Mouse (Mus musculus): ENCODE measurements around the gene Rbp7. TPM values are rescaled to one million over a fixed set of nuclear protein-coding genes. Genes with fewer than 3 reads are reported as not detected.
A peak's percentile ranks its signal among the peaks of the same experiment; 100 is the strongest.

Rbp7 gene
- 1.4 and 1.7 TPM in 2 replicates for polyA plus RNA-seq (2014; fragmentation: Nextera tagmentation; extraction: Ambion mirVana)

DNA sequence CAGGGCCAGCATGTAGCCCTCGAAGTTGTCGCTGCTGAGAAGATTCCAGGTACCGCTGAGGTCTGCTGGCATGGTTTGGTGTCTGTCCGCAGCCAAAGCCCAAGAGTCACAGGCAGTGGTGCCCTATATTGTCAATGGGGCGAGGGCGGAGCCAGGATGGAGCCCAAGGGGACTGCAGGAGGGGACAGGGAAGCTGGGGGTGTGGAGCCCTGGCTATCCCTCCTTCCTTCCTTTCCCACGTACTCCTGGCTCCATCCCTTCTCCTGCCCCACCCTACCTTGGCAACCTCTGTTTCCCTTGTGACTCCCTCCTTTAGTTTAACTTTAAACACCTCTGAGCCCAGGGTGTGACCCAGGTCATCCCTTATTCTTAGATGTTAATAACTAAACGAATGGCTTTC, at the start of gene Rbp7:
Gene Rbp7, minus strand, starts transcription at position 100 of the 400 bp plus-strand sequence.
- Histone ChIP-seq H3K4me3 (ENCODE audit: low read depth, low read length) (no peak within 1 kb of the TSS), H3K9ac (no peak within 1 kb of the TSS), H3K9me3 (ENCODE audit: low read depth, low read length) (no peaks in the 10 kb centered on the region), H3K27ac (ENCODE audit: low read depth) (no peak within 1 kb of the TSS), H3K36me3 (ENCODE audit: insufficient read depth) (no peaks in the 10 kb centered on the region), H3K4me1 (ENCODE audit: insufficient read depth) (no peaks in the 10 kb centered on the region), H3K27me3 (ENCODE audit: insufficient read depth, low read length) (no peaks in the 10 kb centered on the region), H3K4me2 (no peak within 1 kb of the TSS)
- TF ChIP-seq CTCF (IDR thresholded peaks at IDR 0.05; ENCODE audit: low read depth) = no peak
- WGBS = 50% methylated on average over 8 of the region's 8 CpGs
- no peak for DNase-seq
- ATAC-seq (ENCODE audit: insufficient read depth) = no peak

DNA sequence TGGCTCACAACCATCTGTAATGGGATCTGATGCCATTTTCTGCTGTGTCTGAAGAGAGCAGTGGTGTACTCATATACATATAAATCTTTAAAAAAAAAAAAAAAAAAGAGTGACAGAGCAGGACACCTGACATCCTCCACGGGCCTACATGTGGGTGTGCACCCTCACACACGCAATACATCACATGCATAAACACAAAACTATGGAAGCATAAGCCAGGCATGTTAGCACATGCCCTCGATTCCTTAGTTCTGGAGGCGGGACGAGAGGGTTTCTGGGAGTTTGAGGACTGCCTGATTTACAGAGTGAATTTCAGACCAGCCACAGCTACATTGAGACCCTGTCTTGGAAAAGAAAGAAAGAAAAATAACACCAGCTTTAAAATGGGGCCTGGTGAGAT, 49.6 kb upstream of the Rbp7 start:
- Histone ChIP-seq H3K9me3 (ENCODE audit: low read depth, low read length) (no peaks in the 10 kb centered on the region), H3K27me3 (ENCODE audit: insufficient read depth, low read length) (no peaks in the 10 kb centered on the region), H3K27ac (ENCODE audit: low read depth) (0 out of 2 replicates have a peak overlapping the region, but pooled peaks have one; percentile 18), H3K4me1 (ENCODE audit: insufficient read depth) (no peaks in the 10 kb centered on the region), H3K9ac (no peak overlapping the region), H3K4me2 (no peak overlapping the region), H3K4me3 (ENCODE audit: low read depth, low read length) (no peak overlapping the region), H3K36me3 (ENCODE audit: insufficient read depth) (peaks cover 27% of the 10 kb centered on the region)
- WGBS = 75% methylated on average over 5 of the region's 5 CpGs
- no peak for ATAC-seq (ENCODE audit: insufficient read depth)
- no peak for TF ChIP-seq CTCF (IDR thresholded peaks at IDR 0.05; ENCODE audit: low read depth)
- no peak for DNase-seq

DNA sequence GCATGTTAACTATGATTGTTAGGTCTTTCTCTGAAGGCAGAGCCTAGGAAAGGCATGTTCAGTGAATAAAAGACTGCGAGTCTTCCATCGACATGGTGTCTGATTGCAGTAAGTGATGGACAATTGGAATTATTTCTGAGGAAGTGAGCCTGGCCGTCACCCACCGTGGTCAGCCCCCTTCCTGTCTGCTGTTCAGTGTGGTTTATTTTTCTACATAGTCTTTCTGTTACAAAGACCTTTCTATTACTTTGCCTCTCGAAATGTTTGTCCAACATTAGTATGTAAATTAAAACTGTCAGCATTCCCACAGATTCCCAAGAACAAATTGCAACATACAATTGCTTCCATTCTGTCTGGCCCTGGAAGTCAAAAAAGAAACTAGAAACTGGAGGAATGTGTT, 45.0 kb upstream of the Rbp7 start:
- DNase-seq (no peak), ATAC-seq (ENCODE audit: insufficient read depth) (no peak)
- Histone ChIP-seq H3K27me3 (ENCODE audit: insufficient read depth, low read length) (no peaks in the 10 kb centered on the region), H3K9ac (no peak overlapping the region), H3K4me1 (ENCODE audit: insufficient read depth) (no peaks in the 10 kb centered on the region), H3K27ac (ENCODE audit: low read depth) (no peak overlapping the region), H3K4me3 (ENCODE audit: low read depth, low read length) (no peak overlapping the region), H3K4me2 (no peak overlapping the region), H3K9me3 (ENCODE audit: low read depth, low read length) (no peaks in the 10 kb centered on the region), H3K36me3 (ENCODE audit: insufficient read depth) (peaks cover 58% of the 10 kb centered on the region)
- TF ChIP-seq CTCF (IDR thresholded peaks at IDR 0.05; ENCODE audit: low read depth) = no peak
- 83% methylated on average over 5 of the region's 5 CpGs for WGBS

DNA sequence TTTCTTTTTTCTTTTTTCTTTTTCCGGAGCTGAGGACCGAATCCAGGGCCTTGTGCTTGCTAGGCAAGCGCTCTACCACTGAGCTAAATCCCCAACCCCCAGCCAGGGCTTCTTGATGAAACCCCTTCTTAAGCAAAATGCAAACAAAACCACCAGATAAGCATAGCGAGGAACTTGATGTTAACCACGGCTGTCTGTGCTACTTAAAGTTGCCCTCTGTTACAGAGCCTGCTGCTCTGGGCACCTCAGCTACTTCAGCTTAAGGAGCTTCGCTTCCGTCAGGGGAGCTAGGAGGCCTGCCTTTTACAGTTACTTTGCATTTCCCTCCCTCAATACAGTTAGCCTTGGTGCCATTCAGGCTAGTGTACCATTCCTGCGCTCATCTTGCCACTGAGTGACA, 44.1 kb upstream of the Rbp7 start:
- Histone ChIP-seq H3K36me3 (ENCODE audit: insufficient read depth) (peaks cover 67% of the 10 kb centered on the region), H3K4me2 (no peak overlapping the region), H3K9me3 (ENCODE audit: low read depth, low read length) (no peaks in the 10 kb centered on the region), H3K27me3 (ENCODE audit: insufficient read depth, low read length) (no peaks in the 10 kb centered on the region), H3K4me3 (ENCODE audit: low read depth, low read length) (no peak overlapping the region), H3K9ac (no peak overlapping the region), H3K4me1 (ENCODE audit: insufficient read depth) (no peaks in the 10 kb centered on the region), H3K27ac (ENCODE audit: low read depth) (no peak overlapping the region)
- no peak for TF ChIP-seq CTCF (IDR thresholded peaks at IDR 0.05; ENCODE audit: low read depth)
- DNase-seq (peak; percentile 62), ATAC-seq (ENCODE audit: insufficient read depth) (peak; percentile 56; the same call in 1 of the 2 replicates)
- 64% methylated on average over 8 of the region's 8 CpGs for WGBS

DNA sequence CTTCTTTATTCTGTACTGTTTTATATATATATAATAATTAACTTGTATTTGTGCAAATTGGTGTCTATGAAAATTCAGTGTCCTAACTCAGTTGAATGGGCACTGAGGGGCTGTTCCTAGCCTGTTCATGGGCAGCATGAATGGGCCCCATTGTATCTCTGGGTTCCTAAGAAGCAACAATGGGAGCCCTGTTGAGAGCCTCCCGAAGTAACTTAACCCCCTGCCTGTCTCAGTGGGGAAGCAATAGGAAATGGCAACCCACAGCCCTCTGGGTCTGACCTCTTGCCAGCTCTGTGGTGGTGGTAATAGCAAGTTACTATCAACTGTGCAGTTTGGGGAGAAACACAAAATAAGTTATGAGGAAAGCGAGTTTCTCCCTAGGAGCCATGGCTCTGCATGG, 41.8 kb upstream of the Rbp7 start:
- Histone ChIP-seq H3K4me1 (ENCODE audit: insufficient read depth) (no peaks in the 10 kb centered on the region), H3K9ac (no peak overlapping the region), H3K27ac (ENCODE audit: low read depth) (no peak overlapping the region), H3K4me3 (ENCODE audit: low read depth, low read length) (no peak overlapping the region), H3K9me3 (ENCODE audit: low read depth, low read length) (no peaks in the 10 kb centered on the region), H3K4me2 (no peak overlapping the region), H3K27me3 (ENCODE audit: insufficient read depth, low read length) (no peaks in the 10 kb centered on the region), H3K36me3 (ENCODE audit: insufficient read depth) (peaks cover 68% of the 10 kb centered on the region)
- DNase-seq (no peak), ATAC-seq (ENCODE audit: insufficient read depth) (no peak)
- no peak for TF ChIP-seq CTCF (IDR thresholded peaks at IDR 0.05; ENCODE audit: low read depth)
- WGBS = 79% methylated on average over 2 of the region's 2 CpGs

DNA sequence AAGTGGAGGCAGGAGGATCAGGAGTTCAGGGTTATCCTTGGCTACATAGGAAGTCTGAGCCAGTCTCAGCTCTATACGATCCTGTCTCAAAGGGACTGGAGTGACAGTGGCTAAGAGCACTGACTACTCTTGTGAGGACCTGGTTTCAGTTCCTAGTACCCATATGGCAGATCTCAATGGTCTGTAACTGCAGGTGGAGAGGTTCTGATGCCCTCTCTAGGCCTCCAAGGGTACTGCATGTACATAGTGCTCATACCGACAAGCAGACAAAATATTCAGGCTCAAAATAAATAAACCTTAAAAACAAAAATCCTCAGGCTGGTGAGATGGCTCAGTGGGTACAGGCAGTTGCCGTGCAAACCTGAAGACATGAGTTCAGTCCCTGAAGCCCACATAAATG, 36.4 kb upstream of the Rbp7 start:
- no peak for ATAC-seq (ENCODE audit: insufficient read depth)
- H3K4me3 ChIP-seq (ENCODE audit: low read depth, low read length) = no peak overlapping the region
- DNase-seq = no peak
- peaks cover 76% of the 10 kb centered on the region for H3K36me3 ChIP-seq (ENCODE audit: insufficient read depth)
- TF ChIP-seq CTCF (IDR thresholded peaks at IDR 0.05; ENCODE audit: low read depth) = peak; percentile 30; the same call in 1 of the 2 replicates
- WGBS = 95% methylated on average over 3 of the region's 3 CpGs
- no peaks in the 10 kb centered on the region for H3K9me3 ChIP-seq (ENCODE audit: low read depth, low read length)
- no peaks in the 10 kb centered on the region for H3K27me3 ChIP-seq (ENCODE audit: insufficient read depth, low read length)
- no peaks in the 10 kb centered on the region for H3K4me1 ChIP-seq (ENCODE audit: insufficient read depth)
- no peak overlapping the region for H3K4me2 ChIP-seq
- H3K9ac ChIP-seq = no peak overlapping the region
- H3K27ac ChIP-seq (ENCODE audit: low read depth) = no peak overlapping the region

DNA sequence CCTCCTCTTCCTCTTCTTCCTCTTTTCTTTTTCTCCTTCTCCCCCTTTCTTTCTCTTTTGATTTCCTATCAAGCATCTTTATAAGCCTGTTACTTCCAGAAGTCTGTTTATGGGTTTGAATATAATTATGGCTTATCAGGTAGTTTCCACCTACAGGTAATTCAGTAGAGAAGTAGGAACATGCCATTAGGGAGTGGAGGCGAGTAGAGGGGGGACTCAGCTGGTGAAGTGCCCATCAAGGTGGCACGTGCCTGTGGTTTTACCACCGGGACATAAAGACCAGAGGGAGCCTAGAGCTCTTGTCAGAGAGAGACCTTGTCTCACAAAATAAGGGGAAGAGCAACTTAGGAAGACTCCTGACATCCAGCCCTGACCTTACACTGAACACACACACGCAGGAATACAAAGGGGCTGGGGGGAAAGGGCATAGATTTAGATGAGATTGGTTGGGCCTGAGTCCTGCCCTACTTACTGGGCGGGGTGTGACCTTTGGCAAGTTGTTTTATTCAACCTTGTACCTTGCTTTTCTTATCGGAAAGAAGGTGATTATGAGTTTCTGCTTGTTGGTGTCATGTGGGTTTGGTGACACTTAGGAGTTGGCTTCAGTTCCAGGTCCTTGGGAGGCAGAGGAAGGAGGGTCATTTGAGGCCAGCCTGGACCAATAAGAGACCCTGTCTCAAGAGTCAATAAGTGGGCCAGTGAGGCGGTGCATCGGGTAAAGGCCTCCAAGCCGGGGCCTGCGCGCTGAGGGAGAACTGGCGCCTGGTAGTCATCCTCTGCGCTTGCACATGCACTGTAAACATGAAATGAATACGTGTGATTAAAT, 34.9 kb upstream of the Rbp7 start:
- no peak for ATAC-seq (ENCODE audit: insufficient read depth)
- H3K27me3 ChIP-seq (ENCODE audit: insufficient read depth, low read length) = no peaks in the 10 kb centered on the region; the same call in 1 of the 2 replicates
- H3K9ac ChIP-seq = no peak overlapping the region
- H3K27ac ChIP-seq (ENCODE audit: low read depth) = no peak overlapping the region
- H3K4me3 ChIP-seq (ENCODE audit: low read depth, low read length) = no peak overlapping the region
- peaks cover 65% of the 10 kb centered on the region for H3K36me3 ChIP-seq (ENCODE audit: insufficient read depth)
- H3K4me2 ChIP-seq = no peak overlapping the region
- DNase-seq = no peak
- no peak for TF ChIP-seq CTCF (IDR thresholded peaks at IDR 0.05; ENCODE audit: low read depth)
- H3K4me1 ChIP-seq (ENCODE audit: insufficient read depth) = no peaks in the 10 kb centered on the region; the same call in 1 of the 2 replicates
- no peaks in the 10 kb centered on the region for H3K9me3 ChIP-seq (ENCODE audit: low read depth, low read length)
- 92% methylated on average over 14 of the region's 14 CpGs for WGBS
